Mouse (Mus musculus): ENCODE data around the gene Ecsit. TPM values are rescaled to one million over a fixed set of nuclear protein-coding genes. Genes with fewer than 3 reads are reported as not detected.

Gene Ecsit
- polyA plus RNA-seq, 1 experiment, result 58.1 TPM

GRCm38 (mm10) chr9:22057031-22057517 is 28.2 kb downstream of the Ecsit start:
- TF ChIP-seq POLR2A (IDR thresholded peaks at IDR 0.05; ENCODE audit: control insufficient read depth, extremely low read depth, insufficient read depth, low read length, poor library complexity), result no peak
- no peak for TF ChIP-seq CTCF (IDR thresholded peaks at IDR 0.05; ENCODE audit: borderline replicate concordance, control insufficient read depth, extremely low read depth, insufficient read depth, low read length, poor library complexity)
- no peak for DNase-seq
- no peak overlapping the region for H3K27ac ChIP-seq (ENCODE audit: control insufficient read depth, insufficient read depth, low read length)
- peaks cover 2% of the 10 kb centered on the region; the same call in 1 of the 2 replicates for H3K27me3 ChIP-seq (ENCODE audit: control insufficient read depth, insufficient read depth, low read length)
- H3K4me1 ChIP-seq (replicated peaks; ENCODE audit: control insufficient read depth, insufficient read depth, low read length), result peaks cover 4% of the 10 kb centered on the region
- whole genome bisulfite sequencing, result 96% methylated on average over 9 of the region's 9 CpGs
- no peak overlapping the region for H3K4me3 ChIP-seq (ENCODE audit: control insufficient read depth, insufficient read depth, low read length)
- peaks cover 11% of the 10 kb centered on the region for H3K36me3 ChIP-seq (ENCODE audit: control insufficient read depth, insufficient read depth, low read length)

- DNase-seq, result no peak
- no peak for TF ChIP-seq POLR2A (IDR thresholded peaks at IDR 0.05; ENCODE audit: control insufficient read depth, extremely low read depth, insufficient read depth, low read length, poor library complexity)
- TF ChIP-seq CTCF (IDR thresholded peaks at IDR 0.05; ENCODE audit: borderline replicate concordance, control insufficient read depth, extremely low read depth, insufficient read depth, low read length, poor library complexity), result no peak
- H3K27ac ChIP-seq (ENCODE audit: control insufficient read depth, insufficient read depth, low read length), result no peak overlapping the region
- peaks cover 7% of the 10 kb centered on the region; the same call in 1 of the 2 replicates for H3K27me3 ChIP-seq (ENCODE audit: control insufficient read depth, insufficient read depth, low read length)
- H3K4me3 ChIP-seq (ENCODE audit: control insufficient read depth, insufficient read depth, low read length), result no peak overlapping the region
- 82% methylated on average over 9 of the region's 9 CpGs for WGBS
- peaks cover 5% of the 10 kb centered on the region for H3K36me3 ChIP-seq (ENCODE audit: control insufficient read depth, insufficient read depth, low read length)
- H3K4me1 ChIP-seq (replicated peaks; ENCODE audit: control insufficient read depth, insufficient read depth, low read length), result peaks cover 10% of the 10 kb centered on the region
These were observed 28.8 kb downstream of the Ecsit start for GRCm38 (mm10) chr9:22056303-22056910.

- TF ChIP-seq POLR2A (IDR thresholded peaks at IDR 0.05; ENCODE audit: control insufficient read depth, extremely low read depth, insufficient read depth, low read length, poor library complexity) (no peak), CTCF (IDR thresholded peaks at IDR 0.05; ENCODE audit: borderline replicate concordance, control insufficient read depth, extremely low read depth, insufficient read depth, low read length, poor library complexity) (no peak)
- 57% methylated on average over 29 of the region's 29 CpGs for WGBS
- Histone ChIP-seq H3K27ac (ENCODE audit: control insufficient read depth, insufficient read depth, low read length) (no peak overlapping the region), H3K36me3 (ENCODE audit: control insufficient read depth, insufficient read depth, low read length) (peaks cover 5% of the 10 kb centered on the region), H3K4me3 (ENCODE audit: control insufficient read depth, insufficient read depth, low read length) (no peak overlapping the region), H3K27me3 (ENCODE audit: control insufficient read depth, insufficient read depth, low read length) (peaks cover 10% of the 10 kb centered on the region; the same call in 1 of the 2 replicates), H3K4me1 (replicated peaks; ENCODE audit: control insufficient read depth, insufficient read depth, low read length) (peaks cover 16% of the 10 kb centered on the region)
- no peak for DNase-seq
These were observed 29.5 kb downstream of the Ecsit start for GRCm38 (mm10) chr9:22055713-22056112.

GRCm38 (mm10) chr9:22054411-22055076 is 30.7 kb downstream of the Ecsit start:
- peak; percentile 77 for DNase-seq
- Histone ChIP-seq H3K36me3 (ENCODE audit: control insufficient read depth, insufficient read depth, low read length) (peaks cover 3% of the 10 kb centered on the region), H3K4me3 (ENCODE audit: control insufficient read depth, insufficient read depth, low read length) (no peak overlapping the region), H3K4me1 (replicated peaks; ENCODE audit: control insufficient read depth, insufficient read depth, low read length) (peaks cover 21% of the 10 kb centered on the region), H3K27ac (ENCODE audit: control insufficient read depth, insufficient read depth, low read length) (no peak overlapping the region), H3K27me3 (ENCODE audit: control insufficient read depth, insufficient read depth, low read length) (peaks cover 10% of the 10 kb centered on the region; the same call in 1 of the 2 replicates)
- TF ChIP-seq CTCF (IDR thresholded peaks at IDR 0.05; ENCODE audit: borderline replicate concordance, control insufficient read depth, extremely low read depth, insufficient read depth, low read length, poor library complexity) (peak; percentile 83), POLR2A (IDR thresholded peaks at IDR 0.05; ENCODE audit: control insufficient read depth, extremely low read depth, insufficient read depth, low read length, poor library complexity) (no peak)
- WGBS, result 6% methylated on average over 32 of the region's 32 CpGs

GRCm38 (mm10) chr9:22053657-22054056 is 31.6 kb downstream of the Ecsit start:
- H3K4me1 ChIP-seq (replicated peaks; ENCODE audit: control insufficient read depth, insufficient read depth, low read length), result peaks cover 21% of the 10 kb centered on the region
- WGBS, result 52% methylated on average over 7 of the region's 7 CpGs
- DNase-seq, result no peak
- no peak for TF ChIP-seq CTCF (IDR thresholded peaks at IDR 0.05; ENCODE audit: borderline replicate concordance, control insufficient read depth, extremely low read depth, insufficient read depth, low read length, poor library complexity)
- no peak overlapping the region for H3K27ac ChIP-seq (ENCODE audit: control insufficient read depth, insufficient read depth, low read length)
- peaks cover 10% of the 10 kb centered on the region; the same call in 1 of the 2 replicates for H3K27me3 ChIP-seq (ENCODE audit: control insufficient read depth, insufficient read depth, low read length)
- no peaks in the 10 kb centered on the region; the same call in 1 of the 2 replicates for H3K36me3 ChIP-seq (ENCODE audit: control insufficient read depth, insufficient read depth, low read length)
- H3K4me3 ChIP-seq (ENCODE audit: control insufficient read depth, insufficient read depth, low read length), result no peak overlapping the region

GRCm38 (mm10) chr9:22051958-22052254 is 33.3 kb downstream of the Ecsit start, which contains the start of gene Elavl3:
Elavl3 (minus strand) TSS chr9:22052023.
- WGBS, result 6% methylated on average over 25 of the region's 28 CpGs
- TF ChIP-seq POLR2A (IDR thresholded peaks at IDR 0.05; ENCODE audit: control insufficient read depth, extremely low read depth, insufficient read depth, low read length, poor library complexity) (no peak), CTCF (IDR thresholded peaks at IDR 0.05; ENCODE audit: borderline replicate concordance, control insufficient read depth, extremely low read depth, insufficient read depth, low read length, poor library complexity) (no peak)
- Histone ChIP-seq H3K4me3 (ENCODE audit: control insufficient read depth, insufficient read depth, low read length) (no peak within 1 kb of the TSS), H3K4me1 (replicated peaks; ENCODE audit: control insufficient read depth, insufficient read depth, low read length) (peaks cover 21% of the 10 kb centered on the region), H3K27me3 (ENCODE audit: control insufficient read depth, insufficient read depth, low read length) (peaks cover 10% of the 10 kb centered on the region; the same call in 1 of the 2 replicates), H3K27ac (ENCODE audit: control insufficient read depth, insufficient read depth, low read length) (no peak within 1 kb of the TSS), H3K36me3 (ENCODE audit: control insufficient read depth, insufficient read depth, low read length) (no peaks in the 10 kb centered on the region)
- peak; percentile 54 for DNase-seq
